In genomic region chr11:11499944-11500343, GRCm38 (mm10) we compare ENCODE assay signal across 9 mouse cellular contexts. TPM values are rescaled to one million over a fixed set of nuclear protein-coding genes. Genes with fewer than 3 reads are reported as not detected.
DNase-seq lines count a peak whose midpoint lies in the region; ATAC-seq and TF ChIP-seq lines count a peak whose summit lies in the region.
"Had no signal": no experiment of that assay in that cellular context is flagged by ENCODE, and none has a peak within 500 bp of the region (broad histone marks: within the 10 kb centered on the region; RNA-seq: fewer than 3 reads in every experiment).

No protein-coding gene starts in this region.

- H3K27me3 ChIP-seq in hindbrain, embryonic 10.5 days (ENCODE audit: insufficient read depth, poor library complexity, severe bottlenecking): no peaks in the 10 kb centered on the region
- no peaks in the 10 kb centered on the region for H3K27me3 ChIP-seq in hindbrain, embryonic 13.5 days
- H3K27me3 ChIP-seq in G1E (ENCODE audit: insufficient read depth, low read length): no peaks in the 10 kb centered on the region
- no peaks in the 10 kb centered on the region for H3K27me3 ChIP-seq in embryonic facial prominence, embryonic 11.5 days (ENCODE audit: control insufficient read depth, insufficient read depth, low read length)
- H3K27me3 ChIP-seq: embryonic facial prominence, embryonic 12.5 days had no signal

- TF ChIP-seq CTCF in G1E (IDR thresholded peaks at IDR 0.05; ENCODE audit: low read depth, low read length): peak; percentile 58

- H3K9ac ChIP-seq in hindbrain, embryonic 13.5 days: no peak overlapping the region
- no peak overlapping the region for H3K9ac ChIP-seq in embryonic facial prominence, embryonic 11.5 days (replicated peaks; ENCODE audit: low read length)
- H3K9ac ChIP-seq: embryonic facial prominence, embryonic 12.5 days had no signal

- WGBS in hindbrain, embryonic 10.5 days: 18% methylated on average over 10 of the region's 10 CpGs
- 27% methylated on average over 10 of the region's 10 CpGs for WGBS in hindbrain, embryonic 13.5 days
- 19% methylated on average over 10 of the region's 10 CpGs for WGBS in embryonic facial prominence, embryonic 11.5 days

- no peaks in the 10 kb centered on the region for H3K9me3 ChIP-seq in hindbrain, embryonic 10.5 days
- no peaks in the 10 kb centered on the region for H3K9me3 ChIP-seq in hindbrain, embryonic 13.5 days
- H3K9me3 ChIP-seq in G1E (replicated peaks): no peaks in the 10 kb centered on the region
- no peaks in the 10 kb centered on the region for H3K9me3 ChIP-seq in embryonic facial prominence, embryonic 11.5 days (replicated peaks; ENCODE audit: control insufficient read depth, low read length)
- H3K9me3 ChIP-seq: embryonic facial prominence, embryonic 12.5 days had no signal

- H3K27ac ChIP-seq in hindbrain, embryonic 10.5 days: no peak overlapping the region
- H3K27ac ChIP-seq in hindbrain, embryonic 13.5 days: no peak overlapping the region
- no peak overlapping the region for H3K27ac ChIP-seq in embryonic facial prominence, embryonic 11.5 days (replicated peaks; ENCODE audit: low read depth, low read length)
- H3K27ac ChIP-seq: embryonic facial prominence, embryonic 12.5 days had no signal

- H3K4me2 ChIP-seq in hindbrain, embryonic 13.5 days: no peak overlapping the region
- peak overlapping the region; percentile 21; the same call in 1 of the 2 replicates for H3K4me2 ChIP-seq in embryonic facial prominence, embryonic 11.5 days (ENCODE audit: low read depth, low read length)
- H3K4me2 ChIP-seq: embryonic facial prominence, embryonic 12.5 days had no signal

- DNase-seq in hindbrain, embryonic 10.5 days (ENCODE audit: low spot score): peak; percentile 30
- DNase-seq in 416B (ENCODE audit: low read depth): peak; percentile 80
- no peak for DNase-seq in G1E (ENCODE audit: low spot score)
- DNase-seq in embryonic facial prominence, embryonic 11.5 days (ENCODE audit: low spot score): peak; percentile 53
- DNase-seq in layer of hippocampus, postnatal 14 days (ENCODE audit: low spot score in 2 of 2): peak; percentile 10 to 32
- DNase-seq in spleen, postnatal 36 days (ENCODE audit: low spot score in 2 of 2): peak; percentile 49 to 71
- DNase-seq in ovary, postnatal 10 days (ENCODE audit: low spot score): no peak

- no peaks in the 10 kb centered on the region for H3K4me1 ChIP-seq in hindbrain, embryonic 10.5 days (replicated peaks)
- no peaks in the 10 kb centered on the region for H3K4me1 ChIP-seq in hindbrain, embryonic 13.5 days (replicated peaks)
- no peaks in the 10 kb centered on the region for H3K4me1 ChIP-seq in G1E (ENCODE audit: insufficient read depth, low read depth, low read length)
- H3K4me1 ChIP-seq in embryonic facial prominence, embryonic 11.5 days (ENCODE audit: control insufficient read depth, insufficient read depth, low read length): no peaks in the 10 kb centered on the region
- H3K4me1 ChIP-seq: embryonic facial prominence, embryonic 12.5 days had no signal

- no peak overlapping the region for H3K4me3 ChIP-seq in hindbrain, embryonic 10.5 days
- H3K4me3 ChIP-seq in hindbrain, embryonic 13.5 days: no peak overlapping the region
- no peak overlapping the region for H3K4me3 ChIP-seq in G1E (ENCODE audit: low read depth, low read length)
- no peak overlapping the region for H3K4me3 ChIP-seq in embryonic facial prominence, embryonic 11.5 days (ENCODE audit: low read depth, low read length)
- H3K4me3 ChIP-seq: embryonic facial prominence, embryonic 12.5 days had no signal

- no peaks in the 10 kb centered on the region for H3K36me3 ChIP-seq in hindbrain, embryonic 10.5 days
- H3K36me3 ChIP-seq in hindbrain, embryonic 13.5 days: no peaks in the 10 kb centered on the region
- no peaks in the 10 kb centered on the region for H3K36me3 ChIP-seq in G1E (replicated peaks)
- no peaks in the 10 kb centered on the region for H3K36me3 ChIP-seq in embryonic facial prominence, embryonic 11.5 days (replicated peaks; ENCODE audit: control insufficient read depth, insufficient read depth, low read depth, low read length)
- H3K36me3 ChIP-seq: embryonic facial prominence, embryonic 12.5 days had no signal

- no peak for ATAC-seq in hindbrain, embryonic 13.5 days (ENCODE audit: low FRiP score)
- no peak for ATAC-seq in G1E (ENCODE audit: extremely low read depth, insufficient number of reproducible peaks, low FRiP score, poor library complexity, severe bottlenecking)
- no peak for ATAC-seq in embryonic facial prominence, embryonic 11.5 days (replicated peaks; ENCODE audit: insufficient number of reproducible peaks, low FRiP score, low TSS enrichment, low read depth)

RNA-seq across cellular contexts. Expression of gene Zpbp, which starts 37.7 kb away (rescaled TPM):
- polyA plus RNA-seq in hindbrain, embryonic 10.5 days (2016; fragmentation: Nextera tagmentation; extraction: Ambion mirVana): 0.61 and 0.67 TPM in 2 replicates
- 0.88 and 1.1 TPM in 2 replicates for polyA plus RNA-seq in hindbrain, embryonic 13.5 days (2015; fragmentation: Nextera tagmentation; extraction: Ambion mirVana)
- total RNA-seq in G1E (2014; fragmentation: Nextera tagmentation): 0.29 and 0.90 TPM in 2 replicates
- 0.44 and 0.81 TPM in 2 replicates for total RNA-seq in G1E (2017)
- 0.11 and 0.13 TPM in 2 replicates for polyA plus RNA-seq in G1E (2012)
- polyA plus RNA-seq in embryonic facial prominence, embryonic 11.5 days (2014; fragmentation: Nextera tagmentation; extraction: Ambion mirVana): 0.60 and 0.79 TPM in 2 replicates
- total RNA-seq in layer of hippocampus, postnatal 14 days (2021): 1 to 10 TPM in 1 of 2 experiments, under 1 TPM in 1; 0.88 to 1.1 TPM

RNA-seq across cellular contexts. Expression of gene Spata48, which starts 38.0 kb away (rescaled TPM):
- 1.2 and 1.8 TPM in 2 replicates for polyA plus RNA-seq in hindbrain, embryonic 10.5 days (2016; fragmentation: Nextera tagmentation; extraction: Ambion mirVana)
- 0.78 and 1.3 TPM in 2 replicates for polyA plus RNA-seq in hindbrain, embryonic 13.5 days (2015; fragmentation: Nextera tagmentation; extraction: Ambion mirVana)
- total RNA-seq in G1E (2014; fragmentation: Nextera tagmentation): 0.68 and 1.6 TPM in 2 replicates
- total RNA-seq in G1E (2017): 1.7 and 3.4 TPM in 2 replicates
- 2.7 and 7.0 TPM in 2 replicates for polyA plus RNA-seq in G1E (2012)
- polyA plus RNA-seq in embryonic facial prominence, embryonic 11.5 days (2014; fragmentation: Nextera tagmentation; extraction: Ambion mirVana): 2.0 and 3.1 TPM in 2 replicates
- total RNA-seq in layer of hippocampus, postnatal 14 days (2021): 1 to 10 TPM; 1.6 to 3.3 TPM

Comparison
In these comparisons a context has a peak if more than half of its experiments do, and no peak if none do; other contexts are left out.
1. DNase-seq: peak in hindbrain, embryonic 10.5 days (single experiment), 416B (single experiment), embryonic facial prominence, embryonic 11.5 days (single experiment), layer of hippocampus, postnatal 14 days (2 of 2) and spleen, postnatal 36 days (2 of 2); none in G1E (single experiment) and ovary, postnatal 10 days (single experiment).